17 mouse cellular contexts compared by ENCODE assay signal in the genomic region with DNA sequence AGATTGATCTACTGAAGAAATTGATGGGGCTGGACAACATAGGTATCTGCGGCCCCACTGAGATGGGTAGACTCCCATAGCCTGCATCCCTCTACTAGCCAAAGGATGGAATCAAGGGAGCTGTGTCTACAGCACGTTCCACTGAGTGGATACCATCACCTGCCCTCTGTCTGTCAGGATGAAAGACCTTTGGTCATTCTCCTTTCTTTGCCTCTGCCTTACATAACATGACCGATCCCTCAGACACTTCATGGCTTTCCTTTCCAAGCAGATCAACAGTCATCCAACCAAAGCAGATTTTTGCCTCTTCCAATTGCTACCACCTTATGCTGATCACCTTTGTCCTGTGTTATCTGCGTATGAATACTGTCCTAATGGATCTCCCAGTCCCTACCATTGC.
"Had no signal": no experiment of that assay in that cellular context is flagged by ENCODE, and none has a peak within 500 bp of the region (broad histone marks: within the 10 kb centered on the region; RNA-seq: fewer than 3 reads in every experiment).

No protein-coding gene starts in this region.

- H3K27me3 ChIP-seq: lung, embryonic 15.5 days; megakaryocyte, embryonic 14.5 days; midbrain, embryonic 13.5 days; midbrain, embryonic 15.5 days; neural tube, embryonic 12.5 days; stomach, embryonic 15.5 days had no signal

- H3K4me1 ChIP-seq: lung, embryonic 15.5 days; megakaryocyte, embryonic 14.5 days; midbrain, embryonic 13.5 days; neural tube, embryonic 12.5 days; stomach, embryonic 15.5 days had no signal

- H3K36me3 ChIP-seq: lung, embryonic 15.5 days; midbrain, embryonic 13.5 days; midbrain, embryonic 15.5 days; neural tube, embryonic 12.5 days; stomach, embryonic 15.5 days had no signal

- H3K4me3 ChIP-seq: lung, embryonic 15.5 days; megakaryocyte, embryonic 14.5 days; midbrain, embryonic 13.5 days; midbrain, embryonic 15.5 days; neural tube, embryonic 12.5 days; stomach, embryonic 15.5 days had no signal

- H3K4me2 ChIP-seq: lung, embryonic 15.5 days; midbrain, embryonic 13.5 days; midbrain, embryonic 15.5 days; neural tube, embryonic 12.5 days; stomach, embryonic 15.5 days had no signal

- H3K27ac ChIP-seq: lung, embryonic 15.5 days; macrophage; midbrain, embryonic 13.5 days; midbrain, embryonic 15.5 days; neural tube, embryonic 12.5 days; stomach, embryonic 15.5 days; stomach, postnatal 0 days had no signal

- ATAC-seq: liver, postnatal 0 days; lung, postnatal 0 days; midbrain, embryonic 13.5 days; midbrain, embryonic 15.5 days had no signal

- H3K9me3 ChIP-seq: lung, embryonic 15.5 days; megakaryocyte, embryonic 14.5 days; midbrain, embryonic 13.5 days; midbrain, embryonic 15.5 days; neural tube, embryonic 12.5 days; stomach, embryonic 15.5 days had no signal

- DNase-seq: liver, postnatal 0 days; lung, adult 2 months; lung, postnatal 14 days; lung, postnatal 36 days; right cerebral cortex, postnatal 14 days; thymus, adult 2 months; thymus, postnatal 25 days; thymus, postnatal 4 days had no signal

- H3K9ac ChIP-seq: liver, postnatal 0 days; lung, embryonic 15.5 days; midbrain, embryonic 13.5 days; midbrain, embryonic 15.5 days; neural tube, embryonic 12.5 days; stomach, embryonic 15.5 days had no signal
